ENCODE assay signal across 9 mouse cellular contexts in genomic region chr12:107930611-107931350, GRCm38 (mm10).
DNase-seq lines count a peak whose midpoint lies in the region; ATAC-seq and TF ChIP-seq lines count a peak whose summit lies in the region.
"Had no signal": no experiment of that assay in that cellular context is flagged by ENCODE, and none has a peak within 500 bp of the region (broad histone marks: within the 10 kb centered on the region; RNA-seq: fewer than 3 reads in every experiment).

No protein-coding gene starts in this region.

- no peak for TF ChIP-seq CTCF in olfactory bulb, adult 2 months (IDR thresholded peaks at IDR 0.05; ENCODE audit: insufficient read depth, low read depth, low read length)

- H3K36me3 ChIP-seq in intestine, embryonic 15.5 days, result no peaks in the 10 kb centered on the region

- no peaks in the 10 kb centered on the region for H3K27me3 ChIP-seq in intestine, embryonic 15.5 days (replicated peaks)
- H3K27me3 ChIP-seq: CH12.LX had no signal

- no peaks in the 10 kb centered on the region for H3K9me3 ChIP-seq in intestine, embryonic 15.5 days

- ATAC-seq in frontal cortex, adult (ENCODE audit: low TSS enrichment), result peak; percentile 43
- peak; percentile 48 for ATAC-seq in intestine, embryonic 15.5 days
- ATAC-seq in megakaryocyte-erythroid progenitor cell, adult 5-6 weeks (replicated peaks; ENCODE audit: low FRiP score, low TSS enrichment, poor library complexity, severe bottlenecking), result no peak

- no peak overlapping the region for H3K9ac ChIP-seq in intestine, embryonic 15.5 days

- WGBS in intestine, embryonic 15.5 days, result 35% methylated on average over 28 of the region's 28 CpGs
- WGBS in olfactory bulb, adult 2 months, result 9% methylated on average over 28 of the region's 28 CpGs

- TF ChIP-seq POLR2A in olfactory bulb, adult 2 months (IDR thresholded peaks at IDR 0.05; ENCODE audit: insufficient read depth, low read depth, low read length), result no peak

- peak overlapping the region; percentile 56; the same call in 1 of the 2 replicates for H3K27ac ChIP-seq in intestine, embryonic 15.5 days
- peak overlapping the region; percentile 97 for H3K27ac ChIP-seq in olfactory bulb, adult 2 months (ENCODE audit: insufficient read depth, low read depth, low read length)

- intact Hi-C loops in left cerebral cortex, postnatal 36 days (cut with DNase I), result loop anchor here (5.0 kb wide), 2 partner anchors 47 to 67 kb away; no protein-coding TSS in a partner anchor

- H3K4me3 ChIP-seq in intestine, embryonic 15.5 days (replicated peaks), result no peak overlapping the region
- H3K4me3 ChIP-seq in olfactory bulb, adult 2 months (ENCODE audit: insufficient read depth, low read depth, low read length), result peak overlapping the region; percentile 23

- peaks cover 33% of the 10 kb centered on the region for H3K4me1 ChIP-seq in intestine, embryonic 15.5 days (replicated peaks)
- H3K4me1 ChIP-seq in olfactory bulb, adult 2 months (ENCODE audit: control insufficient read depth, insufficient read depth, low read length), result peaks cover 83% of the 10 kb centered on the region

- no peak for DNase-seq in frontal cortex, postnatal 25 days (ENCODE audit: low spot score in 2 of 2)
- peak; percentile 62 to 71 for DNase-seq in cerebellum, postnatal 25 days
- DNase-seq in heart, adult 11 months, result peak; percentile 97
- peak; percentile 68 to 75 for DNase-seq in left cerebral cortex, postnatal 36 days (ENCODE audit: low spot score in 2 of 2)

- H3K4me2 ChIP-seq in intestine, embryonic 15.5 days (replicated peaks), result peak overlapping the region; percentile 34

Comparison
In these comparisons a context has a peak if more than half of its experiments do, and no peak if none do; other contexts are left out.
1. DNase-seq: peak in cerebellum, postnatal 25 days (2 of 2), heart, adult 11 months (single experiment) and left cerebral cortex, postnatal 36 days (2 of 2); none in frontal cortex, postnatal 25 days (0 of 2).